Mouse (Mus musculus) common myeloid progenitor, adult 5-6 weeks (primary cell): ENCODE results near the gene Lrrc31. TPM values are rescaled to one million over a fixed set of nuclear protein-coding genes. Genes with fewer than 3 reads are reported as not detected.

Experiments
- ATAC-seq: replicated peaks from 2 replicates; pipeline ENCODE4 v1.8.0; 2016; ENCODE audit warnings: low read depth, mild to moderate bottlenecking, moderate TSS enrichment, inconsistent platforms; ENCODE audit not compliant: poor library complexity, severe bottlenecking
- total RNA-seq: library from RNA; stranded (forward); fragments of 200-1000, 187-1606 nt; gene quantifications from 2 replicates; pipeline ENCODE4 v1.2.3, GENCODE M21; 2017

Lrrc31 gene
- total RNA-seq, 1 experiment from 2014 or later: not detected

DNA sequence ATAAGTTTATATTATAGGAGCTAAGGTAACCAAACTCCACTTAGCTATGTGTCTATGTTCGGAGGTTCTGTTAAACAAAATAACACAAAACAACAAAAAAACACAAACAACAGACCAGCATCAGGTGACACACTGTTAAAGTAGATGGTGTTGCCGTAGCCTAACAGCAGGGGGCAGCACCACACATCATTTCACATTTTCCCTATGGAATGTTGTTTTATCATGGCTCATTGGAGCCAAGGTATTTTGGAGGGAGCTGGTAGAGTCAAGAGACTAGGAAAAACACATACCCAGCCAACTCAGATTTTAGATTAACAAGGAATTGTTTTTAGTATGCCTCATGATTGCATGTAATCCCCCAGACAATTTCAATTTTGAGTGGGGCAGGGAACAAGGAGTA is 3.3 kb downstream of the Lrrc31 start:
- ATAC-seq: 0 out of 2 replicates have a peak, but pooled peaks have one; percentile 54

DNA sequence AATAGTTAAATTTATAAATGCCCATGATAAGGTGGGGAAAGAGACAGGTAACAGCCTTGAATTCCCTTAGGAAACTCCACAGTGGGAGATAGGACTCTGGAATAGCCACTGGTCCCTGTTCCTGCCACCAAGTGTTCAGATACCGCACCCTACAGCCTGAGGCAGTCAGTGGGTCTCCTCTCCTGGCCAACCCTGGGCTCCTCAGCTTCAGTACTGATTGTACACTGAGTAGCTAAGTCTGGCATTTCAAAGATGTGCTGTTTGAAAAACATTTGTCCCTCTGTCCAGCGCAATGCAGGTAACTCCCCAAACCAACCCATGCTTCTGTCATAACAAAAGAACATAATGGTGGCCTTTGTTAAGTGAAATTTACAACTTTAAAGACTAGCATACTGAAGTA is 4.0 kb downstream of the Lrrc31 start:
- ATAC-seq: no peak

DNA sequence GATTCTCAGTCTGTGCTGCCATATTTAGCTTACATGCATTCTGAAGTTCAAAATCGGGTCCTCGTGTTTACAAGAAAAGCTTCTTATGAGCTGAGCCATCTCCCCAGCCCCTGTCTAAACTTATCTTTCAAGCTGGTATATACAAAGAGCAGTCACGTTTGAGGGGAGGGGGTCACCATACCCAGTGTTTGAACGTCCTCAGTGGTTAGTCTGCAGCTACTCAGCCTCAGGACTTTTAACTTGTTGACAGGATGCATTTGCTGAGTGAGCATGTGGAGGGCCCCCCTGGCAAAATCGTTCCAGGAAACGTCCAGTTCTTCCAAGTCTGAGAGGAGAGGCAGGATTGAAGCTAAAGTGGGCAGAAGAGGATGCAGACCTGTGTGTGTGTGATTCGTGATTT is 8.7 kb downstream of the Lrrc31 start:
- no peak for ATAC-seq

DNA sequence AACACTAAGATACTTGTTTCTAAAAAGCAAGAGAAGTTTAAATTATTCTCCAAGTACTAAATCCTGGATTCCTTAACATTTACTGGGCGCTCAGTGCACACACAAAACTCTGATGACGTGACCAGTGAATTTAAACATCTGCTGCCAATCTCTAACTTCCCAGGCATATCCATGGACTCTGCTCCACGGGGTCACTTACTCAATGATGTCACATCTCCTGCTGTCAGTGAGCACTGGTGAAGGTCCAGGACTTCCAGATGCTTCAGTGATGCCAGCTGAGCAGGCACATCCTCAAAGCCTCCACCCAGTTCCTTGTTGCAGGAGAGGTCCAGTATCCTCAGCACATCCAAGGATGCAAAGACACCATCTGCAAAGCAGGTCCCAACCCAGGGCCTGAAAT is 12.4 kb downstream of the Lrrc31 start:
- no peak for ATAC-seq

DNA sequence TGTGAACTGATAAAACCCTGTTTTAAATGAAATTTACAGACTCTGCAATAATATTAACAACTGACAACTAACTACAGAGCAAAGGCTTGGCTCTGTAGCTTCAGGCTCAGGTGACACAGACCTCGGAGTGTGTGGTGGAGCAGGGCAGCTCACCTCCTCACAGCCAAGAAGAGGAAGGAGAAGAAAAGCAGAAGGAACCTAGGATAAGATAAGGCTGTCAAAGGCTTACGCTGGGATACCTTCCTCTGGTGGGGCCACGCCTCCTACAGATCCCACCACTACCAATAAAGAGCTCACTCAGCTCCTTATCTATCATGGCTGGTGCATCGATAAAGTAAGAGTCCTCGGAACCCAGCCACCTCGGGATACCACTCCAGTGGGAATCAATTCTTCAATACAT is 16.5 kb downstream of the Lrrc31 start:
- ATAC-seq: peak; percentile 89

DNA sequence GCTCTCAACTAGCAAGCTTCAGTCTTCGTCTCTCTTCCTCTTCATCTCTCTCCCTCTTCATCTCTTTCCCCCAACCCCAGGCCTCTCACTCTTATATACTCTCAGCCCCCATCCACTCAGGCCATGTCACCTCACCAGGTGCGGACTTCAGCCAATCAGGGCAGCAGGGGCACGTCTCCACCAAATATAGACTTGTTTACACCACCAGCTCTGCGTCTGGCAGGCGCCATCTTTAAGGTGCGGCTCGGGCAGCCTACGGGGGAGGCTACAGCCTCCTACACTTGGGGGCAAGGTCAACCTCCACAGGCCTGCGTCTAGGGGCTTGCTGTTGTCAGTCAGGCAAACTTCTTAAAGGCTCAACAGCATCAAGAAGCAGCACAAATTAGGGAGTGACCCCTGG is 41.2 kb downstream of the Lrrc31 start:
- ATAC-seq: no peak

DNA sequence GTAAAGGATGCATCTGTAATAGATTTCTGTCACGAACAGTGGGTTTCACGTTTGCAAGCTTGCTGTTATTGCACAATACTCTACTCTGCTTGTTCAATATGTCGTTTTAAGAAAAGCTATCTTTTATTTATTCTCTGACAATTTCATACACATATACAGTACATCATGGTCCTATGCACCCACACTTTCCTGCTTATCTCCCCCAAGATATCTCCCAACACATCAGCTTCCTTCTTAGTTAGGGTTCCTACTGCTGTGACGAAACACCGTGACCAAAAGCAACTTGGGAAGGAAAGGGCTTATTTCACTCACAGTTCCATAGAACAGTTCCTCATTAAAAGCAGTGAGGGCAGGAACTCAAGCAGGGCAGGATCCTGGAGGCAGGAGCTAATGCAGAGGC is 43.7 kb downstream of the Lrrc31 start:
- ATAC-seq: no peak

DNA sequence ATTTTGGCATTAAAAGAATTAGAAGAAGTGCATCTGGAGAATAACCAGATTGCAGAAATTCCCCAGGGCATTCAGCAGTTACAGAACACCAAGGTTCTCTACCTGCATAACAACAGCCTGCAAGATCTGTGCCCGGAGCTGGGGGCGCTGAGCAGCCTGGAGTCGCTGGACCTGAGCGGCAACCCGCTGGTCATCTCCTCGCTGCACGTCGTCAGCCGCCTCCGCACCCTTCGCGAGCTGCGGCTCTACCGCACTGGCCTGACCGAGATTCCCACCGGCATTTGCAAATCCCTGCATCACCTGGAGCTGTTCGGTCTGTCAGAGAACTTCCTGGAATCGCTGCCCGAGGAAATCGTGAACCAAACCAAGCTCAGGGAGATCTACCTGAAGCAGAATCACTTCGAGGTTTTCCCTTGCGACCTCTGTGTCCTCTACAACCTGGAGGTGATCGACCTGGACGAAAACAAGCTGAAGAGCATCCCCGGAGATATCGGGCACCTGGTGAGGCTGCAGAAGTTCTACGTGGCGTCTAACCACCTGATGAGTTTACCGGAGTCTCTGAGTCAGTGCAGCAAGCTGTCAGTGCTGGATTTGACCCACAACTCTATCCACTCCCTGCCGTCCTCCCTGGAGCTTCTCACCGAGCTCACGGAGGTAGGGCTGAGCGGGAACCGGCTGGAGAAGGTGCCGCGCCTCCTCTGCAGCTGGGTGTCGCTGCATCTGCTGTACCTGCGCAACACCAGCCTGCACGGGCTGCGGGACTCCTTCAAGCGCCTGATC is 49.4 kb downstream of the Lrrc31 start:
- ATAC-seq: peak; percentile 51

DNA sequence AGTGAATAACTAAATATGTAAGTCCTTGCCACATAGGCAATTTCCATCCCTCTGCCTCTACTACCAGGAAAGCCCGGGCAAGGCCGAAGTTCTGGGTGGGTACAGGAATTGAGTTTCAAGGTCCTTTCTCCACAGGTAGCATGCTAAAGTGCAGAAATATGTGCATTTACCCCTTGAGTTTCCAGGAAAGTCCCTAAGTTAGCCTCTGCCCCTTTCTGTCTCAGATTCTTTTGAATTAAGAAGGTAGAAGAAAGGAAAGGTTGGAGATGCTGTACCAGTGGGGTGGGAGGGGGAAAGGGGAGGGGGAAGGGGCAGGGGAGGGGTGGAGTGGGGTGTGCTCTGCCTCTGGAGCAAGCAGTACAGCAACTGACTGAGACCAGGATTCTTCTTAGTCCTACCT is 51.2 kb downstream of the Lrrc31 start:
- no peak for ATAC-seq

DNA sequence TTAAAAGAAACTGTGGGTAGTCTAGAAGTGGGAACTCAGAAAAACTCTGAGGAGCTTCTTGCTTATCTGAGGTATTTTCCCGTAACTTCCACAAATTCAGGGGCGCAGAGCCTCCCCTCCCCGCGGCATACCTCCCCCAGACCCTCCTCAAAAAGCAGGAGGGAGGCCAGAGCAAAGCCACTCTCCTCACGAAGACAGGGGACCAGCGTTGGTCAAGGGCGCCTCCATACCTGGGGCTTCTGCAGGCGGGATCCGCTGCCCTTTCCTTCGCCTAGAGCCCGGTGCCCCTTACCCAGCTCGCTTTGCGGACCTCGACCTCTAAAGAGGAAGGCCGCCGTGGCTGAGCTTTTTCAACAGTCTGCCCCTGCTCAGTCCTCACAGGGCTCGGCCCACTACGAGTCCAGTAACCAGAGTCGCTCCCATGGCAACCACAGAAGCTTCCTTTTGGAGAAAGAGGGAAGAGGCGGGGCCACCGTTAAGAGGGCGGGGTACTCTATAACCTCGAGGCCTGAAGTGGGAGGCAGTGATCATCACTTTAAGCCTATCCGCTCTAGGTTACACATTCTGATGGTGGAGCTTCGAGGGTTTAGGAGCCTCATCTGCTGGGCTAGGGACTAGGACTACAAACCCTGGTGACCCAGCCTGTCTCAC is 52.1 kb downstream of the Lrrc31 start, which contains the start of gene Lrrc34:
Gene Lrrc34, minus strand, starts transcription at position 430 of the 651 bp plus-strand sequence.
- ATAC-seq: peak; percentile 97

DNA sequence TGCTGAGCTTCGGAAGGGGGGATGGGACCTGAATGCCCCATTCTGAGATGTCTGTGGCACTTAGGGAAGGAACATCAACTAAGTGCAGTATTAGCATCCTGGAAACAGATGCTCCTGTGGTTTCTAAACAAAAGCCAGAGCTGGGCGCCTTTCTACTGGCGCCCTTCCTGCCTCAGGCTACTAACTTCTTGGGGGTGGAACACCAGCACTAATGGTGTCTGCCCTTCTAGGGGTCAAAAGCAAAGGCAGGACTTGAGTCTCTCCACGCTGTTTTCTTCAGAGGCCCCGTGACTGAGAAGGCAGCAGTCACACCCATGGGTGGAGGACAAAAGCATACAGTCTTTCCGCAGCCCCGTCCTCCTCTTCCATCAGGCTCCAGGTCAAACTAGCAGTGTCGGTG is 52.9 kb downstream of the Lrrc31 start:
- ATAC-seq: no peak

DNA sequence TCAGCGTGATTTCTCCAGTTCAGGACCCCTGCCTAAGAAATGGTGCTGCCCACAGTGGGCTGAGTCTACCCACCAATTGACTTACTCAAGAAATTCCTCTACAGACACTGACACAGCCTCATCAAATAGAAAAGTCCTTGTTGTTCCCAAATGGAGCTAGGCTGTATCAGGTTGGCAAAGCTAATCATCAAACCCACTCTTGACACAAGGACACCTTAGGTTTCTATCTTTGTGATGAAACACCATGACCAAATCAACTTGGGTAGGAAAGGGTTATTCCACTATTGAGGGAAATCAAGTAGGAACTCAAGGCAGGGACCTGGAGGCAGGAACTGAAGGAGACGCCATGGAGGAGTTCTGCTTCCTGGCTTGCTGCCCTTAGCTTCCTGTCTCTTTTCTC is 55.4 kb downstream of the Lrrc31 start, which contains the start of gene Lrriq4:
Gene Lrriq4, plus strand, starts transcription at position 301 of the 400 bp plus-strand sequence.
- ATAC-seq: no peak

DNA sequence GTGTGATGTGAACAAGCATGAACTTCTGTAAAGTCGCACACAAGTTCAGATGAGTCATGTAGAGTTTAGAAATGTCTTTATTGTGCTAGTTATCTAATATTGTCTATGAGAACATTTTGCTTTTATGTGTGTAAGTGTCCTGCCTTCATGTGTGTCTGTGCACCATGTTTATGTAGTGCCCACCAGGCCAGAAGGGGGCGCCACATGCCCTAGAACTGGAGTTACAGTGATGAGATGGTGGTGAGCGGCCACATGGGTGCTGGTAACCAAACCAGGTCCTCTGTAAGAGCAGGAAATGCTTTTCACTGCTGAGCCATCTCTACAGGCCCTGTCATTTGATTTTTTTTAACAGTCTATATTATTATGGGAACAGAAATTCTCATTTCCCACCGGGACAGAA is 64.0 kb downstream of the Lrrc31 start:
- no peak for ATAC-seq

DNA sequence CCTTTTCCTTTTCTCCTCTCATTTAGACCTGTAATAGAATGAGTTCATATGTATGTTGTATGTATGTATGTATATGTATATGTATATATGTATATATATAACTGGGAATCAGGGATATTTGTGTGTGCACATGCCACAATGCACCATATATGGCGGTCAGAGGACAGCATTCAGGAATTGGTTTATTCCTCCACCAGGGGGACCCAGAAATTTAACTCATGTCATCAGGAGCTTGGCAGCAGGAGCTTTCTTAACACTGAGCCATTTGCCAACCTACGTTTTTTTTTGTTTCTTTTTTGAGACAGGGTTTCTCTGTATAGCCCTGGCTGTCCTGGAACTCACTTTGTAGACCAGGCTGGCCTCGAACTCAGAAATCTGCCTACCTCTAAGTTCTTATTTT is 66.0 kb downstream of the Lrrc31 start:
- 0 out of 2 replicates have a peak, but pooled peaks have one; percentile 60 for ATAC-seq

Other genes starting within 250 kb of the Lrrc31 start
- gene Mecom, start 151.8 kb downstream of the Lrrc31 start, total RNA-seq: 3.9 and 10.8 TPM in 2 replicates
- gene Actrt3, start 99.9 kb downstream of the Lrrc31 start, total RNA-seq: not detected in 2 replicates
- gene Mynn, start 97.8 kb downstream of the Lrrc31 start, total RNA-seq: 25.5 and 51.1 TPM in 2 replicates
- gene Lrriq4, start 55.3 kb downstream of the Lrrc31 start, total RNA-seq: not detected in 2 replicates
- not detected in 2 replicates for gene Lrrc34, start 52.0 kb downstream of the Lrrc31 start, total RNA-seq
- not detected in 2 replicates for gene Samd7, start 46.5 kb upstream of the Lrrc31 start, total RNA-seq
- 88.0 and 105 TPM in 2 replicates for gene Sec62, start 93.0 kb upstream of the Lrrc31 start, total RNA-seq
- gene Gpr160, start 156.1 kb upstream of the Lrrc31 start, total RNA-seq: 13.0 and 23.2 TPM in 2 replicates